Mouse (Mus musculus) liver, embryonic 15.5 days (tissue): ENCODE results near the gene Nxn. TPM values are rescaled to one million over a fixed set of nuclear protein-coding genes. Genes with fewer than 3 reads are reported as not detected.
A peak's percentile ranks its signal among the peaks of the same experiment; 100 is the strongest.

Source experiments
- ATAC-seq: fragments of 200-750 bp; cut with Nextera tagmentation; 2 replicates; pipeline ENCODE4 v1.8.0; 2017; ENCODE audit warnings: moderate number of reproducible peaks, mild to moderate bottlenecking, moderate library complexity; ENCODE audit not compliant: insufficient read depth
- H3K27ac ChIP-seq: fragments of 300-500 bp; sonication (generic); replicated peaks from 2 replicates; pipeline ENCODE4 v1.5.1; 2015; ENCODE audit warnings: mild to moderate bottlenecking, inconsistent platforms
- H3K27me3 ChIP-seq: fragments of 300-500 bp; sonication (generic); 2 replicates; pipeline ENCODE4 v1.6.1; 2015; ENCODE audit warnings: mild to moderate bottlenecking, inconsistent platforms
- H3K36me3 ChIP-seq: fragments of 300-500 bp; sonication (generic); replicated peaks from 2 replicates; pipeline ENCODE4 v1.6.1; 2015; ENCODE audit warnings: moderate library complexity, mild to moderate bottlenecking, inconsistent platforms
- H3K4me1 ChIP-seq: fragments of 300-500 bp; sonication (generic); replicated peaks from 2 replicates; pipeline ENCODE4 v1.6.1; 2015; ENCODE audit warnings: inconsistent platforms
- H3K4me2 ChIP-seq: fragments of 300-500 bp; sonication (generic); 2 replicates; pipeline ENCODE4 v1.6.1; 2015; ENCODE audit warnings: moderate library complexity, mild to moderate bottlenecking, inconsistent platforms
- H3K4me3 ChIP-seq: fragments of 300-500 bp; sonication (generic); replicated peaks from 2 replicates; pipeline ENCODE4 v1.5.1; 2015; ENCODE audit warnings: mild to moderate bottlenecking, inconsistent platforms
- H3K9ac ChIP-seq: fragments of 300-500 bp; sonication (generic); 2 replicates; pipeline ENCODE4 v1.6.1; 2015; ENCODE audit warnings: moderate library complexity, mild to moderate bottlenecking, inconsistent platforms
- H3K9me3 ChIP-seq: fragments of 300-500 bp; sonication (generic); replicated peaks from 2 replicates; pipeline ENCODE4 v1.6.1; 2016; ENCODE audit warnings: inconsistent platforms
- WGBS: fragments of 180-500 bp; shearing (Covaris S2); methylation state at CpG from one replicate; pipeline ENCODE4 v1.1.7; 2015; ENCODE audit warnings: mixed read lengths; ENCODE audit not compliant: insufficient replicate concordance; 5-methylcytosine and 5-hydroxymethylcytosine counted together
- polyA plus RNA-seq: library from polyadenylated mRNA; unstranded; fragments of >200 nt; fragmentation: Nextera tagmentation; extraction: Ambion mirVana; gene quantifications from 2 replicates; pipeline ENCODE4 v1.2.1, GENCODE M21; 2015

Gene Nxn
- polyA plus RNA-seq, 1 experiment from 2014 or later = 2.5 TPM

GRCm38 (mm10) chr11:76285431-76286075, 113.4 kb downstream of the Nxn start:
- no peak overlapping the region for H3K9ac ChIP-seq
- H3K4me2 ChIP-seq = no peak overlapping the region
- no peaks in the 10 kb centered on the region for H3K9me3 ChIP-seq
- H3K4me1 ChIP-seq = peaks cover 6% of the 10 kb centered on the region
- H3K27ac ChIP-seq = no peak overlapping the region
- H3K4me3 ChIP-seq = no peak overlapping the region
- no peaks in the 10 kb centered on the region for H3K27me3 ChIP-seq
- no peak for ATAC-seq
- H3K36me3 ChIP-seq = no peaks in the 10 kb centered on the region
- 38% methylated on average over 7 of the region's 7 CpGs for WGBS

GRCm38 (mm10) chr11:76283841-76284240, 115.1 kb downstream of the Nxn start:
- Histone ChIP-seq H3K27me3 (no peaks in the 10 kb centered on the region), H3K4me1 (peaks cover 6% of the 10 kb centered on the region), H3K4me3 (no peak overlapping the region), H3K27ac (no peak overlapping the region), H3K9me3 (no peaks in the 10 kb centered on the region), H3K9ac (no peak overlapping the region), H3K36me3 (no peaks in the 10 kb centered on the region), H3K4me2 (no peak overlapping the region)
- no peak for ATAC-seq
- WGBS = 66% methylated on average over 6 of the region's 6 CpGs

- Histone ChIP-seq H3K27me3 (no peaks in the 10 kb centered on the region), H3K9ac (no peak overlapping the region), H3K4me3 (no peak overlapping the region), H3K9me3 (no peaks in the 10 kb centered on the region), H3K4me2 (no peak overlapping the region), H3K4me1 (no peaks in the 10 kb centered on the region), H3K36me3 (no peaks in the 10 kb centered on the region), H3K27ac (no peak overlapping the region)
- WGBS = 62% methylated on average over 2 of the region's 2 CpGs
- no peak for ATAC-seq
Observed at GRCm38 (mm10) chr11:76279971-76280370, 119.0 kb downstream of the Nxn start.

GRCm38 (mm10) chr11:76278960-76279852, 119.7 kb downstream of the Nxn start:
- Histone ChIP-seq H3K4me3 (no peak overlapping the region), H3K27me3 (no peaks in the 10 kb centered on the region), H3K4me2 (no peak overlapping the region), H3K9me3 (no peaks in the 10 kb centered on the region), H3K36me3 (no peaks in the 10 kb centered on the region), H3K4me1 (no peaks in the 10 kb centered on the region), H3K27ac (no peak overlapping the region), H3K9ac (no peak overlapping the region)
- WGBS = 60% methylated on average over 14 of the region's 14 CpGs
- ATAC-seq = no peak

- Histone ChIP-seq H3K4me1 (no peaks in the 10 kb centered on the region), H3K27me3 (no peaks in the 10 kb centered on the region), H3K4me3 (no peak overlapping the region), H3K4me2 (no peak overlapping the region), H3K9me3 (no peaks in the 10 kb centered on the region), H3K36me3 (no peaks in the 10 kb centered on the region), H3K9ac (no peak overlapping the region), H3K27ac (no peak overlapping the region)
- WGBS = 70% methylated on average over 4 of the region's 4 CpGs
- ATAC-seq = no peak
Observed at GRCm38 (mm10) chr11:76272440-76272839, 126.5 kb downstream of the Nxn start.

- Histone ChIP-seq H3K4me2 (no peak overlapping the region), H3K36me3 (no peaks in the 10 kb centered on the region), H3K9ac (no peak overlapping the region), H3K4me3 (no peak overlapping the region), H3K27ac (peak overlapping the region; percentile 29; the same call in 1 of the 2 replicates), H3K4me1 (no peaks in the 10 kb centered on the region), H3K9me3 (no peaks in the 10 kb centered on the region), H3K27me3 (no peaks in the 10 kb centered on the region)
- ATAC-seq = no peak
- 65% methylated on average over 6 of the region's 6 CpGs for WGBS
Observed at GRCm38 (mm10) chr11:76268521-76269065, 130.3 kb downstream of the Nxn start.

GRCm38 (mm10) chr11:76268001-76268459, 130.9 kb downstream of the Nxn start:
- Histone ChIP-seq H3K4me2 (no peak overlapping the region), H3K9ac (no peak overlapping the region), H3K9me3 (no peaks in the 10 kb centered on the region), H3K27me3 (no peaks in the 10 kb centered on the region), H3K4me3 (no peak overlapping the region), H3K27ac (peak overlapping the region; percentile 29), H3K4me1 (no peaks in the 10 kb centered on the region), H3K36me3 (no peaks in the 10 kb centered on the region)
- ATAC-seq = no peak
- 48% methylated on average over 5 of the region's 5 CpGs for WGBS

- Histone ChIP-seq H3K9ac (no peak overlapping the region), H3K4me2 (no peak overlapping the region), H3K27ac (peak overlapping the region; percentile 19; the same call in 1 of the 2 replicates), H3K4me3 (no peak overlapping the region), H3K36me3 (no peaks in the 10 kb centered on the region), H3K27me3 (no peaks in the 10 kb centered on the region), H3K4me1 (no peaks in the 10 kb centered on the region), H3K9me3 (no peaks in the 10 kb centered on the region)
- WGBS = 60% methylated on average over 7 of the region's 7 CpGs
- ATAC-seq = no peak
Observed at GRCm38 (mm10) chr11:76267550-76267949, 131.4 kb downstream of the Nxn start.

GRCm38 (mm10) chr11:76262611-76263351, 136.2 kb downstream of the Nxn start:
- H3K4me2 ChIP-seq = no peak overlapping the region
- no peak overlapping the region for H3K9ac ChIP-seq
- H3K4me3 ChIP-seq = no peak overlapping the region
- ATAC-seq = no peak
- H3K9me3 ChIP-seq = no peaks in the 10 kb centered on the region
- H3K27ac ChIP-seq = no peak overlapping the region
- 58% methylated on average over 19 of the region's 19 CpGs for WGBS
- no peaks in the 10 kb centered on the region for H3K27me3 ChIP-seq
- no peaks in the 10 kb centered on the region for H3K36me3 ChIP-seq
- no peaks in the 10 kb centered on the region for H3K4me1 ChIP-seq

- no peaks in the 10 kb centered on the region for H3K4me1 ChIP-seq
- no peaks in the 10 kb centered on the region for H3K27me3 ChIP-seq
- H3K4me2 ChIP-seq = no peak overlapping the region
- H3K27ac ChIP-seq = no peak overlapping the region; the same call in 1 of the 2 replicates
- no peak overlapping the region for H3K4me3 ChIP-seq
- H3K9me3 ChIP-seq = no peaks in the 10 kb centered on the region
- ATAC-seq = no peak; the same call in 1 of the 2 replicates
- 14% methylated on average over 12 of the region's 12 CpGs for WGBS
- no peak overlapping the region for H3K9ac ChIP-seq
- no peaks in the 10 kb centered on the region for H3K36me3 ChIP-seq
Observed at GRCm38 (mm10) chr11:76261224-76261623, 137.7 kb downstream of the Nxn start.
